Mouse (Mus musculus) forebrain, postnatal 0 days (tissue): ENCODE measurements at regions not wholly inside any gene's neighbourhood (a gene's known extent, or its start where the extent isn't known, plus 50 kb on each side); places are given as distances from the start of the nearest gene placed in this dataset.

Experiments
- ATAC-seq: fragments of 200-750 bp; cut with Nextera tagmentation; 2 replicates; pipeline ENCODE4 v1.8.0; 2017; ENCODE audit warnings: mild to moderate bottlenecking, moderate library complexity
- DNase-seq: peaks from one replicate; pipeline ENCODE4 v3.0.0-alpha.2; 2015
- H3K27ac ChIP-seq: fragments of 300-500 bp; sonication (generic); 2 replicates; pipeline ENCODE4 v1.5.1; 2014; ENCODE audit warnings: low read depth, mild to moderate bottlenecking, antibody characterized with exemption, low read length, moderate library complexity, mixed read lengths
- H3K27me3 ChIP-seq: fragments of 300-500 bp; sonication (generic); 2 replicates; pipeline ENCODE4 v1.6.1; 2014; ENCODE audit warnings: mild to moderate bottlenecking, low read length, mixed read lengths; ENCODE audit not compliant: insufficient read depth
- H3K36me3 ChIP-seq: fragments of 300-500 bp; sonication (generic); 2 replicates; pipeline ENCODE4 v1.6.1; 2014; ENCODE audit warnings: mild to moderate bottlenecking, moderate library complexity; ENCODE audit not compliant: insufficient read depth
- H3K4me1 ChIP-seq: fragments of 300-500 bp; sonication (generic); 2 replicates; pipeline ENCODE4 v1.6.1; 2014; ENCODE audit warnings: antibody characterized with exemption; ENCODE audit not compliant: insufficient read depth
- H3K4me2 ChIP-seq: fragments of 300-500 bp; sonication (generic); 2 replicates; pipeline ENCODE4 v1.6.1; 2014; ENCODE audit warnings: low read depth, mild to moderate bottlenecking, moderate library complexity
- H3K4me3 ChIP-seq: fragments of 300-500 bp; sonication (generic); 2 replicates; pipeline ENCODE4 v1.5.1; 2014; ENCODE audit warnings: low read depth, low read length, mixed read lengths
- H3K9ac ChIP-seq: fragments of 300-500 bp; sonication (generic); 2 replicates; pipeline ENCODE4 v1.6.1; 2014; ENCODE audit warnings: mild to moderate bottlenecking
- H3K9me3 ChIP-seq: fragments of 300-500 bp; sonication (generic); 2 replicates; pipeline ENCODE4 v1.6.1; 2016; ENCODE audit warnings: low read length
- CTCF ChIP-seq: sonication (generic); IDR thresholded peaks from 2 replicates; pipeline ENCODE4 v1.5.1; 2016; ENCODE audit warnings: antibody characterized with exemption, control low read depth, low read depth
- WGBS: fragments of 180-500 bp; shearing (Covaris S2); extraction: QIAGEN DNeasy Blood & Tissue Kit; methylation state at CpG from one replicate; pipeline ENCODE4 v1.1.7; 2014; 5-methylcytosine and 5-hydroxymethylcytosine counted together

GRCm38 (mm10) chr8:31746855-31747254 lies 1681.7 kb upstream of the 5930422O12Rik start:
- no peak overlapping the region for H3K27ac ChIP-seq
- no peak for DNase-seq
- H3K4me1 ChIP-seq = no peaks in the 10 kb centered on the region
- no peak for ATAC-seq
- no peaks in the 10 kb centered on the region for H3K36me3 ChIP-seq
- H3K9me3 ChIP-seq = peaks cover 4% of the 10 kb centered on the region; the same call in 1 of the 2 replicates
- no peak overlapping the region for H3K4me2 ChIP-seq
- H3K9ac ChIP-seq = no peak overlapping the region
- no peaks in the 10 kb centered on the region for H3K27me3 ChIP-seq
- no peak for TF ChIP-seq CTCF
- H3K4me3 ChIP-seq = no peak overlapping the region

DNA sequence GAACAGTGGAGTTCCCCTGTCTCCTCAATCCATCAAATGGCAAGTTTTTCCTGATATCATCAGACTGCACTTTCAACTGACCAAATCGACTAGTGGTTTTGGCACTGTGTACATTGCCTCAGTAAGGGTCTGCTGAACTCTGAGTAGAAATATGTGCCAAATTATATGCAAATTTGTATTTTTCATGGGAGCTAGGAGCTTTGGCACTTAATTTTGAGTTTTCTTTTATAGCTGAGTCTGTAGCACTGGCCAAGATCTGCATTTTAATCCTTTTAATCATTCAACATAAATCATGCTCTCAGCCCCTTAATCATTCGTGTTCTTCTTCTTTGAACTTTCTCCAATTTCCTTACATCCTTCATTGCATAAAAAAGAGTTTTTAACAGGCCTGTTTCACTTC lies 1678.5 kb upstream of the 5930422O12Rik start:
- DNase-seq = no peak
- WGBS = 37% methylated on average over 2 of the region's 2 CpGs
- no peak for ATAC-seq

GRCm38 (mm10) chr8:31750482-31751126 lies 1677.9 kb upstream of the 5930422O12Rik start:
- no peak for TF ChIP-seq CTCF
- ATAC-seq = no peak
- Histone ChIP-seq H3K4me2 (no peak overlapping the region), H3K36me3 (no peaks in the 10 kb centered on the region), H3K9me3 (no peaks in the 10 kb centered on the region), H3K4me1 (no peaks in the 10 kb centered on the region), H3K4me3 (no peak overlapping the region), H3K27me3 (no peaks in the 10 kb centered on the region), H3K27ac (no peak overlapping the region), H3K9ac (no peak overlapping the region)
- DNase-seq = no peak
- 72% methylated on average over 3 of the region's 3 CpGs for WGBS

More for the DNA sequence above, 1678.5 kb upstream of the 5930422O12Rik start:
- no peak overlapping the region for H3K4me3 ChIP-seq
- no peak overlapping the region for H3K27ac ChIP-seq
- no peak overlapping the region for H3K4me2 ChIP-seq
- H3K9me3 ChIP-seq = no peaks in the 10 kb centered on the region
- no peaks in the 10 kb centered on the region for H3K36me3 ChIP-seq
- H3K27me3 ChIP-seq = no peaks in the 10 kb centered on the region
- H3K4me1 ChIP-seq = no peaks in the 10 kb centered on the region
- no peak overlapping the region for H3K9ac ChIP-seq
- TF ChIP-seq CTCF = no peak

- Histone ChIP-seq H3K36me3 (no peaks in the 10 kb centered on the region), H3K27ac (no peak overlapping the region), H3K9ac (no peak overlapping the region), H3K4me1 (no peaks in the 10 kb centered on the region), H3K9me3 (no peaks in the 10 kb centered on the region), H3K27me3 (no peaks in the 10 kb centered on the region), H3K4me2 (no peak overlapping the region), H3K4me3 (no peak overlapping the region)
- DNase-seq (no peak), ATAC-seq (no peak)
- 76% methylated on average over 3 of the region's 3 CpGs for WGBS
- TF ChIP-seq CTCF = no peak
Observed at GRCm38 (mm10) chr8:31755737-31756136, 1672.8 kb upstream of the 5930422O12Rik start.

DNA sequence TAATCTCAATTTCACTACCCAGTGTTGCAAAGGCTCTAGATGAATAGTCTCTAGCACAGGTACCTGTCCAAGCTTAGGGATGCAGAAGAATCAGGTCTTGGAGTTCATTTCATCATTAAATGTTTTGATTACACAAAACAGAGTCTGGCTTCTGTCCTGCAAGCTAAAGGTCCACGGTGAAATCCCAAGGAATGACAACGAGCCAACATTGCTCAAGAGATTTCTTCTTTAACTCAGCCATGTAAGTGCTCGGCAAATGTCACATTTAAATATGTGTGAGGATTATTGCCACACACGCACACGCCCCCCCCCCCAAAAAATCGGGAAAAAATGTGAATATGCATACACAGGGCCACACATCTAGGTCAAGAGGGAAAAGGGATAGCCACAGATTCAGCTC lies 1666.4 kb upstream of the 5930422O12Rik start:
- no peaks in the 10 kb centered on the region for H3K36me3 ChIP-seq
- H3K9me3 ChIP-seq = no peaks in the 10 kb centered on the region
- no peak for TF ChIP-seq CTCF
- ATAC-seq (no peak), DNase-seq (no peak)
- WGBS = 88% methylated on average over 6 of the region's 6 CpGs
- H3K4me2 ChIP-seq = no peak overlapping the region
- no peak overlapping the region for H3K27ac ChIP-seq
- no peak overlapping the region for H3K4me3 ChIP-seq
- H3K4me1 ChIP-seq = no peaks in the 10 kb centered on the region
- no peak overlapping the region for H3K9ac ChIP-seq
- no peaks in the 10 kb centered on the region for H3K27me3 ChIP-seq
